Mouse (Mus musculus) MEL (cell line): ENCODE measurements at regions not wholly inside any gene's neighbourhood (a gene's known extent, or its start where the extent isn't known, plus 50 kb on each side); places are given as distances from the start of the nearest gene placed in this dataset.

Experiments
- CTCF ChIP-seq, 3 experiments: IDR thresholded peaks in 2 of 3; conservative IDR thresholded peaks in 1 of 3; 2 replicates each; pipeline ENCODE4 v1.5.1; 2011 to 2012; ENCODE audit warnings: low read length in 3 of 3, low read depth in 2 of 3, mild to moderate bottlenecking in 2 of 3, improper control_type of control experiment in 1 of 3, inconsistent platforms in 1 of 3, mixed read lengths in 1 of 3, moderate library complexity in 1 of 3; ENCODE audit not compliant: control insufficient read depth in 1 of 3, insufficient read depth in 1 of 3, poor library complexity in 1 of 3, severe bottlenecking in 1 of 3
- EP300 ChIP-seq, 2 experiments: IDR thresholded peaks; 2 replicates each; pipeline ENCODE4 v1.6.1; 2011; ENCODE audit warnings: improper control_type of control experiment in 2 of 2, low read length in 2 of 2, low read depth in 1 of 2, mild to moderate bottlenecking in 1 of 2
- GABPA ChIP-seq: IDR thresholded peaks from 2 replicates; pipeline ENCODE4 v1.6.1; 2012; ENCODE audit warnings: low read depth, mild to moderate bottlenecking, inconsistent platforms, low read length, improper control_type of control experiment, moderate library complexity
- MAX ChIP-seq: IDR thresholded peaks from 2 replicates; pipeline ENCODE4 v1.6.1; 2011; ENCODE audit warnings: low read length, improper control_type of control experiment
- MEF2A ChIP-seq: IDR thresholded peaks from 2 replicates; pipeline ENCODE4 v1.6.1; 2014; ENCODE audit warnings: low read depth, mild to moderate bottlenecking, inconsistent platforms, low read length, improper control_type of control experiment; ENCODE audit not compliant: poor library complexity, insufficient replicate concordance, severe bottlenecking; ENCODE audit errors: extremely low read depth
- MYC ChIP-seq: IDR thresholded peaks from 2 replicates; pipeline ENCODE4 v1.6.1; 2011; ENCODE audit warnings: low read depth, mild to moderate bottlenecking, low read length, improper control_type of control experiment, moderate library complexity
- NRF1 ChIP-seq: IDR thresholded peaks from 2 replicates; pipeline ENCODE4 v1.6.1; 2014; ENCODE audit warnings: low read depth, mild to moderate bottlenecking, inconsistent platforms, low read length, improper control_type of control experiment, moderate library complexity; ENCODE audit not compliant: poor library complexity, insufficient read depth, severe bottlenecking
- POLR2A ChIP-seq, 2 experiments: IDR thresholded peaks; 2 replicates each; pipeline ENCODE4 v1.6.1; 2011 to 2012; ENCODE audit warnings: low read length in 2 of 2, mild to moderate bottlenecking in 2 of 2, control low read depth in 1 of 2, improper control_type of control experiment in 1 of 2, low read depth in 1 of 2, moderate library complexity in 1 of 2; ENCODE audit not compliant: control insufficient read depth in 1 of 2, insufficient read depth in 1 of 2, poor library complexity in 1 of 2
- POLR2AphosphoS2 ChIP-seq: IDR thresholded peaks from 2 replicates; pipeline ENCODE4 v1.6.1; 2011; ENCODE audit warnings: low read length, improper control_type of control experiment
- SMC3 ChIP-seq: IDR thresholded peaks from 2 replicates; pipeline ENCODE4 v1.6.1; 2011; ENCODE audit warnings: low read depth, low read length, improper control_type of control experiment
- TCF12 ChIP-seq: IDR thresholded peaks from 2 replicates; pipeline ENCODE4 v1.6.1; 2014; ENCODE audit warnings: low read depth, mild to moderate bottlenecking, inconsistent platforms, low read length, improper control_type of control experiment, moderate library complexity
- UBTF ChIP-seq: IDR thresholded peaks from 2 replicates; pipeline ENCODE4 v1.6.1; 2012; ENCODE audit warnings: low read depth, mild to moderate bottlenecking, inconsistent platforms, low read length, improper control_type of control experiment, moderate library complexity, borderline replicate concordance; ENCODE audit not compliant: insufficient read depth
- USF1 ChIP-seq: IDR thresholded peaks from 2 replicates; pipeline ENCODE4 v1.6.1; 2014; ENCODE audit warnings: low read depth, mild to moderate bottlenecking, inconsistent platforms, low read length, improper control_type of control experiment, moderate library complexity
- ZNF384 ChIP-seq: IDR thresholded peaks from 2 replicates; pipeline ENCODE4 v1.6.1; 2012; ENCODE audit warnings: low read depth, mild to moderate bottlenecking, inconsistent platforms, low read length, improper control_type of control experiment

DNA sequence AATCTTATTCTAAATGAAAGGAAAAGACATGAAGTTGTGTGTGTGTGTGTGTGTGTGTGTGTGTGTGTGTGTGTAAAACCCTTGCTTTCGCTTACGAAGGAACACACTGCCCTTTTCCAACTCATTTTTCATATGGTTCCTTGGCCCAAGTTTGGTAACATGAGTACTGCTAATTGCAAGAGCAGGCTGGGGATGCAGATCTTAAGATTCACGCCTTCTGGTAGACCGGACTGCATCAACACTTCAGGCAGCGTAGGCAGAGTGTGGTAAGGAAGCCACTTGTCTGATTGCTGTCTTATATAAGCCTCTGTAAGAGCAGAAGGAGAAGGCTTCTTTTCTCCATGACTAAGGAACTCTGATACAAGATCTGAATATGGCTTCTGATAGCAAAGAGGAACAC, 1196.5 kb upstream of the Pcdh17 start:
- no peak for TF ChIP-seq POLR2AphosphoS2
- no peak for TF ChIP-seq CTCF (IDR thresholded peaks at IDR 0.05 in 2 of 3, conservative IDR thresholded peaks at IDR 0.05 in 1 of 3; ENCODE audit: control insufficient read depth in 1 of 3, insufficient read depth in 1 of 3, low read depth in 2 of 3, low read length in 3 of 3, poor library complexity in 1 of 3, severe bottlenecking in 1 of 3)
- TF ChIP-seq SMC3 = no peak
- TF ChIP-seq MYC = no peak
- TF ChIP-seq UBTF = no peak
- TF ChIP-seq USF1 = no peak
- no peak for TF ChIP-seq NRF1
- no peak for TF ChIP-seq ZNF384
- no peak for TF ChIP-seq TCF12
- no peak for TF ChIP-seq MAX
- no peak for TF ChIP-seq MEF2A
- TF ChIP-seq EP300 (IDR thresholded peaks at IDR 0.05; ENCODE audit: low read depth in 1 of 2, low read length in 2 of 2) = no peak
- TF ChIP-seq GABPA = no peak
- TF ChIP-seq POLR2A (IDR thresholded peaks at IDR 0.05; ENCODE audit: control insufficient read depth in 1 of 2, insufficient read depth in 1 of 2, low read depth in 1 of 2, low read length in 2 of 2, poor library complexity in 1 of 2) = no peak
